Mouse (Mus musculus) fat pad, adult 2 months (tissue): ENCODE measurements at regions not wholly inside any gene's neighbourhood (a gene's known extent, or its start where the extent isn't known, plus 50 kb on each side); places are given as distances from the start of the nearest gene placed in this dataset.

Experiments
- DNase-seq: peaks from one replicate; pipeline ENCODE4 v3.0.0-alpha.2; 2011; ENCODE audit warnings: low read depth, low spot score; ENCODE audit errors: extremely low read depth

DNA sequence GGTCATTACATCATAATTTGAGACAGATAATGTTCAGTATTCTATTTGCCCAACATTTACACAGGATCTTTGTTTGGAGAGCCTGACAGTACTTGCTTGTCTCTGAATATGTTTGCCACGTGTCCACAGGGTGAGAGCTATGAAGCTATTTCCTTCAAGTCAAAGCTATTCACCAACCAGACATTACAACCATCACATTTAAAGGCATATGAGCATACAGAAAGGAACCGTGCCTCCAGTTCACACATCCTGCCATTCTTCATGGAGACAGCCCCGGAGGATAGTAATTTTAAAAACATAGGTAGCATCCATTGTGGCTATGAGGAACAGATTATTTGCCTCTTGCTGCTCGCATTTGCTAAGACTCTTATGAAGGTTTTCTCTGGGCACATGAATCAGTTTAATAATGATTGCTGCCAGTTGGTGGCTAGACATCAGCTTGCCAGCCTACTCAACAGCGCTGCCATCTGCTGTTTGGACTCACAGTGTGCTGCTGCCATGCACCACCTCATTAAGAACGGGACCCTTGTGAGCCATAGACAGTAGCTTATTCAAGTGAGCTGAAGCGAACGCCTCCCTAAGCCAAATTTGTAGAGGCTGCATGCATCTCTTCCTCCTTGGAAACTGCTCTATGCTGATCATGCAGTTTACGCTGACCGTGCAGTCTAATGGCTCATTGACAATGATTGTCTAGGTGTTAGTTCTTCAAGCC, 126.5 kb upstream of the Ccdc54 start:
- no peak for DNase-seq

GRCm38 (mm10) chr16:50709727-50710126, 118.8 kb upstream of the Ccdc54 start:
- DNase-seq, result no peak

GRCm38 (mm10) chr16:50707906-50708305, 117.0 kb upstream of the Ccdc54 start:
- DNase-seq, result no peak

DNA sequence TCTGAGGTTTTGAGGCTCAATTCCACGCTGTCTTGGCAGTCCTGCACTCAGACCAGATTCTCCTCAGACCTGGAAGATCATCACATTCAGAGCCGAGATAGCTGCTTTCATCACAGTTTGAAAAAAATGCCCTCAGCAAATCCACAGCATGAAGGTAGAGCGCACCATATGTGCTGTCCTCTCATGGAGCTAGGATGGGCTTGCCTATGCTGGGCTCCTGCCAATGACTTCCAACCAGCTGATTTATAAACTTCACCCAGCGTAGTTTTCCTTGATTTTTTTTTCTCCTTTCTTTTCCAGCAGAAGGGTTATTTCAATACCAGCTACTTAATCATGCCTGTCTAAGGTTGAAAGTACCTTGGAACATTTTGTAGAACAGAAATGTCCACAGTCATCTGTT, 115.0 kb upstream of the Ccdc54 start:
- DNase-seq, result no peak

GRCm38 (mm10) chr16:50700811-50701517, 110.0 kb upstream of the Ccdc54 start:
- no peak for DNase-seq

DNA sequence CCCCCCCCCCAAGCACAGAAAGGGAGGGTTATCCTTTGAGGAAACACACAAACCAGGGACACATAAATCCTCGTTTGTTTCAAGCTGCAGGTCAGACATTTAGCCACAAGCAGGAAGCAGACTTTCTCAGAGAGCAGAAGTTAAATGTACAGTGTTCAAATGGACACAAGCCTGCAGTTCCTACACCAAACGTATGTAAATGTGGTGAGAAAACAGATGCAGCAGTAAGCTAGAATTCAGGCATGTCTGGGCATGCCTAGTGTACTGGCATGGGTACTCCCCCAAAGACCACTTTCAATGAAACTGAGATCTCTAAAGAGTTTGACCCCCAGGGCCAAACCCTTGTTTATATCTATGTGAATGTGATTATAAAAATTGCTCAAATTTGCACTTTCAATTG, 109.2 kb upstream of the Ccdc54 start:
- no peak for DNase-seq

DNA sequence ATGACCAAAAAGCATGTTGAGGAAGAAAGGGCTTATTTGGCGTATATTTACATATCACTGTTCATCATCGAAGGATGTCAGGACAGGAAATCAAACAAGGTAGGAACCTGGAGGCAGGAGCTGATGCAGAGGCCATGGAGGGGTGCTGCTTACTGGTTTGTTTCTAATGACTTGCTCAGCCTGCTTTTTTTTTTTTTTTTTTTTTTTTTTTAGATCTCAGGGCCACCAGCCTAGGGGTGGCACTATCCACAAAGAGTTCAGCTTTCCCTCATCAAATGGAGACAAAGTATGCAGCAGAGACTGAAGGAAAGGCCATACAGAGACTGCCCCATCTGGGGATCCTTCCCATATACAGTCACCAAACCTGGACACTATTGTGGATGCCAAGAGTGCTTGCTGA, 106.8 kb upstream of the Ccdc54 start:
- DNase-seq, result no peak

DNA sequence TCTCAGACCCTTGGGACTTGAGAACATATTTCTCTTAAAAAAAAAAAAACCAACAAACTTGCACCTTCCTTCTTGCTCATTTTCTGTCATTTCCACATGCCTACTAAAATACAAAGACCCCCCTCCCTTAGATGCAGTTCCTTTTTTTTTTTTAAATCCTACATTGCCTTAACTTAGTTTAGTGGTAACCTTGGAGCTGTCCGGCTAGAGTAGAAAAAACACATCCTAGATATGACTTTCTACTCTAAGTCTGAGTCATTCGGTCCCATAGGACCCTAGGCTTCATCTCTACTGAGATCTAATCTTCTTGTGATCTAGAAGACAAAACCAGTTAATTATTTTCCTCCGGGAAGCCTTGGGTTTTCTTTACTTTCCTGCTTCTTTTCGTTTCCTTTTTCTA, 105.1 kb upstream of the Ccdc54 start:
- no peak for DNase-seq

DNA sequence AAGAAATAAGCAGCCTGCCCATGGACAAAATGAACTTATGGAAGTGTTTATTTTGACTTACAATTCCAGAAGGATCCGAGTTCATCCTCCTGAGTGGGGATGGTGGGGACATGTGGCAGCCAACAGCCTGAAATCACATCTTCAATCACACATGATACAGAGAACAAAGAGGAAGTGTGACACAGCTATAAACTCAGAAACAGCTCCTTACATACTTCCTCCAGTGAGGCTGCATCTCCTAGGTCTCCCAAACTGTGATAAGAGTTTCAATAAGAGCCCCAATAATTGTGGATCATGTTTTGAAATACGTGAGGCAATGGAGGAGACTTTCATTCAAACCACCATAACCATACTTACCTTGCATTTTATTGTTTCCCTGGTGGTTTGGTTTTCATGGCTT, 103.1 kb upstream of the Ccdc54 start:
- no peak for DNase-seq

DNA sequence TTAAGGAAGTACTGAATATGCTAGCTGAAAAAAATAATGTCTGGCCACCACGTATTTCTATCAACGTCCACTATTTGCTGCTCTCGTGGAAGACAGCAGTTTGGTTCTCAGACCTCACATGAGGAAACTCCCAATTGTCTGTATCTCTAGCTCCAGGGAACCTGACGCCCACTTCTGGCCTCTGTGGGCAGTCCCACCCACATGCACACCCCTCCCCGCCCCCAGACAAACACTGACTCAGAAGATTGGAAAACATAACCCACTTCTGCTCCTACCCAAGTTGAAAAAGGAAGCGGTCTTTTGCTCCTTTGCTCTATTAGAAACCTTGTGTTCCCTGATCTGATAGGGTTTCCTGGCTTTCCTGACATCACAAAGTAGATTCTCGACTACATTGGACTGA, 99.9 kb upstream of the Ccdc54 start:
- DNase-seq, result no peak

GRCm38 (mm10) chr16:50689525-50689924, 98.6 kb upstream of the Ccdc54 start:
- DNase-seq, result no peak

DNA sequence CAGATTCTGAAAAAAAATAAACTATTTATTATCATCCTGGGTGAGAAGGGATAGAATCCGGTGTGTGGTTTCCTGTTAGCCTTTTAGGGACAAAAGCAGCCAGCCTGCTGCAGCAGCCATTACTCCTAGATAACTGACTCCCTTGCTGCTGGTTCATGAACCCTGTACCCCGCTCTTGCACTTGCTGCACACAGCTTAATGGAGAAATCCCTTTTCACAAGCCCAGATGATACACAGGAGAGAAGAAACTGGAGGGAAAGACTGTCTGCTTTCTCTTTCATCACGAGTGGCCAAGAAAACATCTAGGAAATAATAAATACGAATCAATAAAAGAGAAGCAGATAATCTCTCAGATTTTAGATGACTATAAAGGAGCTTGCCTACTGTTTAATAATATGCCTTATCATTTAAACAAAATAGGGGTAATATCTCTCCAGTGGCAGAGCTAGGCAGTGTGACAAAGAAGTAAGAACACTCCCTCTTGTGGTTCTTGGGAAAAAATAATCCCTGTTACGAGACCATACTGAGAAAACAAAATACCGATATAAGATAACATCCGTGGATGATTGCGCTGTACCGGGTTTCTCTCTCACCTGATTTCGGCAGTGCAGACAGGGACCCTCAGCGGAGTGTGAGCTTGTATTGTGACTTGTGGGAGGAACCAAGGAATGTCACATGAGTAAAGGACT, 98.0 kb upstream of the Ccdc54 start:
- DNase-seq, result no peak

- no peak for DNase-seq
Observed at GRCm38 (mm10) chr16:50679698-50680097, 88.7 kb upstream of the Ccdc54 start.

DNA sequence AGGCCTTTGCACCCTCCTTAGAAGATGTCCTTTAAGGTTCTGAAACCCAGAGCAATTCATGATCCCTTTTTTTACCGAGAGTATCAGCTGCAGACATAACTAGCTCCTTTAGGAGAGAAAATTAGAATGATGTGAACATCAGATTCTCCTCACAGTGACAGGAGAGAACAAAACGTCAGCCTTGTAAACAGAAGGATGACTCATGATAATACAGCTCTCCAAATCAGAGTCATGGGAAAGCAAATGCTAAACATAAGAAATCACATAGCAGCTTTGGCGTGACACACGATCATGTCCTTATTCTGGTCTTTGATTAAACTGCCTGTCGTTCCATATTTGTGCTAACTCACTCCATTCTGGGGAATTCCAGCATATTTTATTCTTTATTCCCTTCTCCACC, 82.4 kb upstream of the Ccdc54 start:
- DNase-seq, result no peak

DNA sequence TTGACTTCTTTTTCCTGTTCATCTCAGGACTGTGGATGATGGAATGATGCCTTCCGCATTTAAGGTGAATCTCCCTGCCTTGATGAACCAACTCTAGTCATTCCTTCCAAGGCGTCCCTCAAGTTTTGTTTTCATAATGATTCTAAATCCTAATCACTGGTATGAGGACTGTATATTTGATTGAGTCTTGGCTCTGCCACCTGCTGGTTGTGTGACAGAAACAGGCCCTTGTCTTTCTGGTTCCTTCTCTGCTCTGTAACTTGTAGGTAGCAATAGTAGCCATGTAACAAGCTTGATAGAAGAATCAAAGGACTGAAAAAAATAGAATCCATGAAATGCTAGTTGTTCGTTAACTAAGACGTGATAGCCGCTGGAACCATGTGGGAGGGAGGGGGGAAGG, 81.8 kb upstream of the Ccdc54 start:
- no peak for DNase-seq

GRCm38 (mm10) chr16:50671170-50671569, 80.2 kb upstream of the Ccdc54 start:
- no peak for DNase-seq

- DNase-seq, result no peak
Observed at GRCm38 (mm10) chr16:50664240-50664639, 73.3 kb upstream of the Ccdc54 start.
